Mouse (Mus musculus) MN1 (cell line): ENCODE measurements at regions not wholly inside any gene's neighbourhood (a gene's known extent, or its start where the extent isn't known, plus 50 kb on each side); places are given as distances from the start of the nearest gene placed in this dataset.
A peak's percentile ranks its signal among the peaks of the same experiment; 100 is the strongest.
"Not testable (repeated sequence)": the region's sequence is repeated elsewhere in the genome, so short reads cannot be mapped to it uniquely, and the experiment has no call there.

Experiments
- DNase-seq: peaks from one replicate; pipeline ENCODE4 v3.0.0-alpha.2; 2016; ENCODE audit warnings: low spot score

DNA sequence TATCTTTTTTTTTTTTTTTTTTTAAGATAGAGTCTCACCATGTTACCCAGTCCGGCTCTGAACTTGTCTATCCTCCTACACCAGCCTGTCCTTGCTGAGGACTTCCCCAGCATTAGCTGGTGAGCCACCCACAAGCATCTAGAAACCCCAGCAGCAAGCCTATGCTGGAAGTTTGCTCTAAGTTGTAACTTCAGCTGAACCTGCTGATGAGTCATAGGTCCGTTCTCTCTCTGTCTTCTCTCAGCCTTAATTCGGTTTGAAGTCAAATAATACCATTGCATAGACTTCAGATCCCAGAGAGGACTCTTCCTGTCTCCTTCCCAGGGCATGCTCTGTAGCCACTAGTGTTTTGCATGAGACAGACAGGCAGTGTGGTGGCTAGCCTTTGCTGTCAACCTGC, 68.3 kb upstream of the Myrip start:
- peak; percentile 73 for DNase-seq

DNA sequence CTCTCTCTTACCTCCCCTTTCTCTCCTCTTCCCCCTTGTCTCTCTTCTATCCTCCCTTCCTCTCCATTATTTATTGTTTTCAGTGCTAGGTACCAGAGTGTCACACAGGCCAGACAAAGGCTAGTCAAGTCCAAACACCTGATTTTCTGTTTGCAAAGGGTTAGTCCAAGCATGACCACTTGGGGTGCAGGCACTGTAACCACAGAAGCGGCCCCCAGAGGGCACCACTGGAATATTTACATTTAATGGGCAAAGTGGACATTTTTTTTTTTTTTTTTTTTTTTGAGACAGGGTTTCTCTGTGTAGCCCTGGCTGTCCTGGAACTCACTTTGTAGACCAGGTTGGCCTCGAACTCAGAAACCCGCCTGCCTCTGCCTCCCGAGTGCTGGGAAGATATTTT, 66.3 kb upstream of the Myrip start:
- DNase-seq: not testable (repeated sequence)

DNA sequence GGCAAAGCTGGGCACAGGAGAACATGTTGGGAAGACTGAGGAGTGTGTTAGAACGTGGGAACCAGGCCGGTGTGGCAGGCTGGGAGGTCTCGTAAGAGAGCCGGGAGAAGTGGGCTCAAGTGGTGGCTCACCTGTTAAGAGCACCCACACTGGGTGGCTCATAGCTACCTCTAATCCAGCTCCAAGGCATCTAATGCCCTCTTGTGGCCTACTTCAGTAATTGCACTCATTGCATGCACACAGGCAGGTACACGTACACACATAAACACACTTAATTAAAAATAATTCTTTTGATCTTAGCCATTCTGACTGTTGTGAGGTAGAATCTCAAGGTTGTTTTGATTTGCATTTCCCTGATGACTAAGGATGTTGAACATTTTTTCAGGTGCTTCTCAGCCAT, 55.9 kb upstream of the Myrip start:
- DNase-seq: no peak

DNA sequence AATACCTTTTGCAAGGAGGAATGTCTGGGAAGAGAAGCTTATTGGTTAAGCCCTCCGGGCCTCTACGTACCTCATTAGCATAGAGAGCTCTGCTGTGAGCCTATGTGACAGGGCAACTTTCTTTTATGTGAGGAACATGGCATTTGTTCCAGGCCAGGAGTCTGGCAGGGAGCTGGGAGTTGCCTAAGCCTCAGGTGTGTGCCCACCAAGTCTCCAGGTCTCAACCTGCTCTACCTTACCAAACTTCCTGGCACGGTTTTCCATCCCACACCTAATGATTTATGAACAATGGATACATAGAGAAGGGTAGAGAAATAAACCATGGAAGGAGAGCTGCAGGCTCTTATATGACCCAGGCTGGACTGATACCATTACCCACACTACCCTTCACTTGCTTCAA, 52.6 kb upstream of the Myrip start:
- no peak for DNase-seq
